Mouse (Mus musculus) spleen, embryonic (tissue): Measurements from ENCODE around the gene Speg.

Experiments used
- CTCF ChIA-PET: fragments of 350-600 bp; sonication (Branson Sonifier 250); formaldehyde crosslinking; loops from one replicate; lab custom pipeline; 2022; lab: Charles Lee

Gene Speg

DNA sequence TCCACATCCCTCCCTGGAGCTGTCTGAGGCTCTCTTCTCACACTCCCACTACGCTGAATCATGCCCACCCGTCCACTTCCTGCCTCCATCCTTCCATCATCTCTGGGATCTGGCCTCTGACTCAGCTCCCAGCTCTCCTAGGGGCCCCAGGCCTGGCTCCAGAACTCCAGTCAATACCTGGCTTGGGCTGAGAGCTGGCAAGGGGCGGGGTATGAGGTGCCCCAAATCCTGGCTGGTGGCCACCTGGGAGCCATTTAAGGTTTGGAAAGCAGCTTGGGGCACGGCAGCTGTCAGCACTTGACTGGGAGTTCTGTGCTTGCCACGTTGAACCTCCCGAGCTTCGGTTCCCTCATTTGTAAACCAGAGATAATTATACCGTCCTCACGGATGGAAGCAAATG is 18.0 kb downstream of the Speg start:
- CTCF ChIA-PET, result no interaction called here

GRCm38 (mm10) chr1:75393846-75394245 is 18.7 kb downstream of the Speg start:
- CTCF ChIA-PET, result no interaction called here

DNA sequence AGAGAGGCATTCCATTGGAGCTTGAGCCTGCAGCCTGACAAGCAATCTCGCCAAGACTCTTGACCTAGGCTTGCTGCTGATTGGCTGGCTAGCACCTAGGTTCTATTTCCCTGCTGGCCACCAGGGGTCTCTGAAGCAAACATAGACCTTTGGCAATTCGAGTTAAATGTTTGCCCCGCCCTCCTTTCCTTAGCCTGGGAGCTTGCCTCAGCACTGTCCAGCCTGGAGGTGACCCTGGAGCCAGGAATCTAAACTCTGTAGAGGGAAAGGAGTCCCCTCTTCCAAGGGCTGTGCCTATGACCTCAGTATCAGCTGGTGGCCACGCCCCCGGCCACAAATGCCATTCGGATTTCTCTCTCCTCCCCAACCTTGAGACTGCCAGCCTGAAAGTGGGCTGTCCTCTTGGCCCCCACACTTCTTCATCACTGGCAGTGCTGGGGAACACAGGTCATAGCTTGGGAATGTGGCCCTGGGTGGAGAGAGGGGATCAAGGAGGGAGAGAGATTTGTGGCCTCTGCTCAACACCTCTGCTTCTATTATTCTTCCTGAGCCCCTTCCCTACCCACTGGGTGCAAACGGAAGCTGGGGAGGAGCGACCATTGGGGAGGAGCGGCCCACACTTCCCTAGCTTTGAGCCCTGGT is 23.8 kb downstream of the Speg start:
- CTCF ChIA-PET, result no interaction called here

DNA sequence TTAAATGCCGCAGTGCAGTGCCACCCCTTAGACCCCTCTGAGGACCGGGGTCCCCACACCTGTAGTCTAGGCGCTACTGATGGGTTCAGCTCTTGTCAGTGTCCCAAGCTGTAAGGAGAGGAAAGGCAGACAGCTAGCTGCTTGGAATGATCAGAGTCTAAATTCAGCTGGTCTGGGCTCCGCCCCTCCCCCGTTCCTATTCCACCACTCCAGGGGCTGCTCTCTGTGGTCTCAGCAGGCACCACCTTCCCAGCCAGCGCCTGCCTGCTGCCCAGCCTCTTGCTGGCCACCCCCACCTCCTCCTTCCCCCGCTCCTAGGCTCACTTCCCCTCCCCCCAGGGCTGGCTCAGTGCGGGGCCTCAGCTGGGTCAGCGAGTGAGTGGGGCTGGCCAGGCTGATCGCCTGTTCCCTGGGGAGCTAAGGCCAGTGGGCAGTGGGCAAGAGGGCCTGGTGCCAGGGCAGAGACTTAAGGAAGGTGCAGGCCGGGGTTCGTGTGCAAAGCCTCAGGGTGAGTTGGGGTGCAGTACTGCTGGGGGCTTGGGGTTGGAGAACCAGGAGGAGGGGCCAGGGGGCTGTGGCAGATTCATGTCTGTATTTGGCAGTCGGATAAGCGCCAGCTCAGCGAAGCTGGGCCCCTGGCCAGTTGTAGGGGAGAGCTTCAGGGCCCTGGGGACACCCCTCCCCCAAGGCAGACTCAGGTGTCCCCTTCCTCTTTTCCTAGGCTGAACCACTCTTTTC is 24.8 kb downstream of the Speg start:
- CTCF ChIA-PET, result no interaction called here

- CTCF ChIA-PET, result no interaction called here
These were observed 25.5 kb downstream of the Speg start for GRCm38 (mm10) chr1:75400493-75401115.

DNA sequence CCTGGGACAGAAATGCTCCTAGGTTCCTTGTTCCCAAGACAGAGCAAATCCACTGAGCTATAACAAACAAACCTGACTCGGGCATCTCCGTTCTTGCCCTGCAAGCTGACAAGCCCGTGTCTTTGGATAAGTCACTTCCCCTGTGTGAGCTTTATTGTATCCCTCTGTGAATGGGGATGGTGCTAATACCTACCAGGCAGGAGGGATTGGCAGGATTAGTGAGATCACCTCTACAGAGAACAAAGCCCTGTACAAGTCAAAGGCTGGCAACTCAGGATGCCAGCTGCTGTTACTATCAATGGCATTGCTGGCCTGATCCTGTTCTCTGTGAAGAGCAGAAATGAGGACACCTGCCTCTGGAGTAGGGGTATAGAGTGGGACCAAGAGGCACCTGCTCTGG is 30.4 kb downstream of the Speg start:
- CTCF ChIA-PET, result no interaction called here

DNA sequence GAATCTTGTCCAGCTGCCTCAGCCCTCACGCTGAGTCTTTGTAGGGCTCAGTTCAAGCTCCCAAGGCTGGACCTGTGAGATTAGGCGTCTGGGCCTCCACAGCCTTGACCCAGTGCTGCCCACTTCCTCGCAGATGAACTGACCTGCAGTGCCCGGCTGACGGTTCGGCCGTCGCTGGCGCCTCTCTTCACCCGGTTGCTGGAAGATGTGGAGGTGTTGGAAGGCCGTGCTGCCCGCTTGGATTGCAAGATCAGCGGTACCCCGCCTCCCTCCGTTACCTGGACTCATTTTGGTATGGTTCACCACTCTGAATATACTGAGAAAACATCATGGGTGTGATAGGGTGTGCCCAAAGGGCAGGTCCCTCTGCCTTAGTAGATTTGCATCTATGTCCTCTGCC is 31.1 kb downstream of the Speg start:
- CTCF ChIA-PET, result no interaction called here

DNA sequence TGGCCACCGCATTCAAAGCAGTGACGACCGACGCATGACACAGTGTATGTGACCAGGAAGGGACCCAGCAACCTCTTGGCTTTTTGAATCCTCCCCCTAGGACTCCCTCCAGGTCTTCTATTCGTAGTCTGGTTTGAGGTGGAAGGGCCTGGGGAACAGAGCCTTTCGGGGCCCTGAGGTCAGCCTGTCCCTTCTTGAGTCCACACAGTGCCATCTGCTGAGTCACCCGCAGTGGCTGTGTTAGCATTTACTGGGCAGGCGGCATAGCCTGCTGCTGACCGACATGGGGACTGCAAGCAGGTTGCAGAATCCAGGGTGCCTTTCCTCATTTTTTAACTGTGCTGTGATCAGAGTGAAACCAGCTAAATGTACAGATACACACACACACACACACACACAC is 32.0 kb downstream of the Speg start:
- CTCF ChIA-PET, result no interaction called here

- CTCF ChIA-PET, result interaction anchor here (0.6 kb wide), 1 partner anchor 35 kb away, joined by 3 read pairs; no protein-coding TSS in a partner anchor
These were observed 33.1 kb downstream of the Speg start for GRCm38 (mm10) chr1:75408210-75408609.

DNA sequence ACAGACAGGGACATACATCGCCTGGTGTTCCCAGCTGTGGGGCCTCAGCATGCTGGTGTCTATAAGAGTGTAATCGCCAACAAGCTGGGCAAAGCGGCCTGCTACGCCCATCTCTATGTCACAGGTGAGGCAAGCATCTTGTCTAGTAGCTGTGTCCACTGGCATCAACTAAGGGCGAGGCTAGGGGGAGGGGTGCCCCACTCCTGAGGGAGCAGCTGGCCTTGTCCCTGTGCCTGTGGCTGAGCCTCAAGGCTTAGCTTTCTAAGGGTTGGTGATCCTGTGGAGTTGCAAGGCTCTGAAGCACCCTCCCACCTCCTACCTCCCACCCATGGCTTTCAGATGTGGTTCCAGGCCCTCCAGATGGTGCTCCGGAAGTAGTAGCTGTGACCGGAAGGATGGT is 34.9 kb downstream of the Speg start:
- CTCF ChIA-PET, result interaction anchor here (1.0 kb wide), 1 partner anchor 184 kb away, joined by 4 read pairs; no protein-coding TSS in a partner anchor

- CTCF ChIA-PET, result no interaction called here
These were observed 37.1 kb downstream of the Speg start for GRCm38 (mm10) chr1:75412196-75412595.

DNA sequence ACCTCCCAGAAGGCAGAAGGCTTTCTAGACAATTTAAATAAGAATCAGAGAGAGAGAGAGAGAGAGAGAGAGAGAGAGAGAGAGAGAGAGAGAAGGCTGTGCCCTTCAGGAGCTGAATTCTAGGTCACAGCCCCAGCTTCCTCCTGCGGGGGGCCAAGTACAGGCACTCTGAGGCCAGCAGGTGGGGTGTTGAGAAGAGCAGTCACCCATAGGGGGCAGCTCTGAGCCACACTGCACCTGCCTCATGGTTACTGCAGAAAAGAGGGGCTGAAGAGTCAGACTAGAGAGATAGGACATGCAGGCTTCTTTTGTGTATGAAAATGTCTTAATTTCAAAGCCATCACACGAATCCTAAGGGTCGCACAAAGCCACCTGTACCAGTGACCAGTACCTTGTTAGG is 38.7 kb downstream of the Speg start:
- CTCF ChIA-PET, result no interaction called here

DNA sequence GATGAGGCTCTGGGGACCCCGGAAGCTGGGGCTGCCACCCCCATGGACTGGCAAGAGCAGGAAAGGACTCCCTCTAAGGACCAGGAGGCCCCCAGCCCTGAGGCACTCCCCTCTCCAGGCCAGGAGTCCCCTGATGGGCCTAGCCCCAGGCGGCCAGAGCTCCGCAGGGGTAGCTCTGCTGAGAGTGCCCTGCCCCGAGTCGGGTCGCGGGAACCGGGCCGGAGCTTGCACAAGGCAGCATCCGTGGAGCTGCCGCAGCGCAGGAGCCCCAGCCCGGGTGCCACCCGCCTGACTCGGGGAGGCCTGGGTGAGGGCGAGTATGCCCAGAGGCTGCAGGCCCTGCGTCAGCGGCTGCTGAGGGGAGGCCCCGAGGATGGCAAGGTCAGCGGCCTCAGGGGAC is 46.7 kb downstream of the Speg start:
- CTCF ChIA-PET, result no interaction called here

DNA sequence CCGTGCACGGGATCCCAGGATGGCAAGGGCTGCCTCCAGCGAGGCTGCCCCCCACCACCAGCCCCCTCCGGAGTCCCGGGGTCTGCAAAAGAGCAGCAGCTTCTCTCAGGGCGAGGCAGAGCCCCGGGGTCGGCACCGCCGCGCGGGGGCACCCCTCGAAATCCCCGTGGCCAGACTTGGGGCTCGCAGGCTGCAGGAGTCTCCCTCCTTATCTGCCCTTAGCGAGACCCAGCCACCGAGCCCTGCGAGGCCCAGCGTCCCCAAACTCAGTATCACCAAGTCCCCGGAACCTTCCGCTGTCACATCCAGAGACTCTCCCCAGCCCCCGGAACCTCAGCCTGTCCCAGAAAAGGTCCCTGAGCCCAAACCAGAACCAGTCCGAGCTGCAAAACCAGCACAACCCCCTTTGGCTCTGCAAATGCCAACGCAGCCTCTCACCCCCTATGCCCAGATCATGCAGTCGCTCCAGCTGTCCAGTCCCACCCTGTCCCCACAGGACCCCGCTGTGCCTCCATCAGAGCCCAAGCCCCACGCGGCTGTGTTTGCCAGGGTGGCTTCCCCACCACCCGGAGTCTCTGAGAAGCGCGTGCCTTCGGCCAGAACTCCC is 47.2 kb downstream of the Speg start:
- CTCF ChIA-PET, result no interaction called here

DNA sequence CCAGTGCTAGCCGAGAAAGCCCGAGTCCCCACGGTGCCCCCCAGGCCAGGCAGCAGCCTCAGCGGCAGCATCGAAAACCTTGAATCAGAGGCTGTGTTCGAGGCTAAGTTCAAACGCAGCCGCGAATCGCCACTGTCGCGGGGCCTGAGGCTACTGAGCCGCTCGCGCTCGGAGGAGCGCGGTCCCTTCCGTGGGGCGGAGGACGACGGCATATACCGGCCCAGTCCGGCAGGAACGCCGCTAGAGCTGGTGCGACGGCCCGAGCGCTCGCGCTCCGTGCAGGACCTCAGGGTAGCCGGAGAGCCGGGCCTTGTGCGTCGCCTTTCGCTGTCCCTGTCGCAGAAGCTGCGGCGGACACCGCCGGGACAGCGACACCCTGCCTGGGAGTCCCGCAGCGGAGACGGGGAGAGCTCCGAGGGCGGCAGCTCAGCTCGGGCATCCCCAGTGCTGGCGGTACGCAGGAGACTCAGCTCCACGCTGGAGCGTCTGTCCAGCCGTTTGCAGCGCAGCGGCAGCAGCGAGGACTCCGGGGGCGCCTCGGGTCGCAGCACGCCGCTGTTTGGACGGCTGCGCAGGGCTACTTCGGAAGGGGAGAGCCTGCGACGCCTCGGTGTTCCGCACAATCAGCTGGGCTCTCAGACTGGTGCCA is 47.9 kb downstream of the Speg start:
- CTCF ChIA-PET, result no interaction called here

DNA sequence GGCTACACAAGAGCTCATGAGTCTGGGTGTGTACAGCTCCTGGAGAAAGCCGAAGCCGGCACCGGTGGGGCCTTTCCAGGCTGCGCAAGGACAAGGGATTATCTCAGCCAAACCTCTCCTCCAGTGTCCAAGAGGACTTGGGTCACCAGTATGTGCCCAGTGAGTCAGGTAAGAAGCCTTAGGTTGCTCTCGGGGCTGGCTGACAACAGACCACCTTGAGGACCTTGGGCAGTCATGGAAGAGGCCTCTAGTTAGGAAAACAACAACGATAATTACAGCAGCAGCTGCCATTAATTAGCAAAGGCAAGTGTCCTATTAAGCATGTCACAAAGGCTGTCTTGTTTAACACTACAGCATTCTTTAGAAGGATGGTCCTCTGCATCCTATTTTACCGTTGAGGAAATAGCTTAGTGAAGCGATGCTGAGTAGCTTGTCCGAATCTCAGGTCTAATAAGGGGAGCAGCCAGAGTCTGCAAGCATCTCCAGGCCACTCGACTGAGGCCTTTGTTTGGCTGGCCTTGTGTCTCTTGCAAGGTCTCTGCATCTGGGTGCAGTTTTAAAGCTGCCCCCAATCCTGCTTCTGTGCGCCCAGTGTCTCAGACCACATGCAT is 48.8 kb downstream of the Speg start:
- CTCF ChIA-PET, result no interaction called here

DNA sequence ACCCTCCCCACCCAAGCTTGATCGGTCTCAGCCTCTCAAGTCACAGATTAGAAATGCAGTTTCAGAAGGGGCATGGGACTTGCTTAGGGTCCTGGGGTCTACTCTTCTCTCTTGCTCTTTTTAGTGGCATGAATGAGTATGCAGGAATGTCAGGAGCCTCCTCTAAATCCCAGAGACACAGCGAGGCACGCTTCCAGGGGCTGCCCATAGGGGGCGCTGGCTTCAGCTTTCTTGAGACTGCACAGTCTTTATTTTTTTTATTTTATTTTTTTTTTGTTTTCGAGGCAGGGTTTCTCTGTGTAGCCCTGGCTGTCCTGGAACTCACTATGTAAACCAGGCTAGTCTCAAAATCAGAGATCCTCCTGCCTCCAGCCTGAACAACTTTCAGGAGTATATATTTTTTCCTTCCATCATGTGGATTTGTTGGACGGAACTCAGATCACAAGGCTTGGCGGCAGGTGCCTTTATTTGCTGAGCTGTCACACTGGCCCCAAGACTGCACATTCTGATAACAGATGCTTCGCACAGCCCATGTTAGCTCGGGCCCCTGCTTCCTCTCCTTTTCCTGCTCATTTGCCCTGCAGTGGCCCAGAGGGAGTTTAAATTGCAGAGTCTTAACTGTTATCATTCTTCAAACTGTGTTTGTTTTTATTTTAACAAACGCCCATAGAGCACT is 50.8 kb downstream of the Speg start:
- CTCF ChIA-PET, result no interaction called here

GRCm38 (mm10) chr1:75435475-75436328 is 60.6 kb downstream of the Speg start, which contains the start of gene Gmppa:
Gmppa (plus strand) TSS chr1:75435930.
- CTCF ChIA-PET, result interaction anchor here (0.6 kb wide), 1 partner anchor 191 kb away, joined by 5 read pairs; no protein-coding TSS in a partner anchor

- CTCF ChIA-PET, result no interaction called here
These were observed 63.7 kb downstream of the Speg start for GRCm38 (mm10) chr1:75438782-75439181.

DNA sequence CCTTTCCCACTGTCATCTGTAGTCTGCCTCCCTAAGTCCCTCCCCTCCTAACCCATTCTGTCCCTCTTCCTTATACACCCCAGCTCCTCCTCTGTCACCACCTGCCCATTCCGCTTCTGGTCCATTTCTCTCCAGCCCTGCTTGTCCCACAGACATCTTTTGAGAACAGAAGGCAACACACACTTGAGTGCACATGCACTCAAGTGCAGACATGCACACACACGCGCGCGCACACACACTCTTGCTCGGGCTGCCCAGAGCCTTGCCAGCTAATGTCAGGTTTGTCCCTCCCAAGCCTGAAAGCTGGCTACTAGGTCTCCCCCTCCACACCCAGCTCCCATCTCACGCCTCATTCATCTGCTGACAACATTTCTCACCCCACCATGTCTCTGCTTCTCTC is 65.6 kb downstream of the Speg start:
- CTCF ChIA-PET, result no interaction called here
